Mouse (Mus musculus): Measurements from ENCODE around the gene Csrnp3. TPM values are rescaled to one million over a fixed set of nuclear protein-coding genes. Genes with fewer than 3 reads are reported as not detected.

The Csrnp3 gene
- total and polyA plus RNA-seq, 3 experiments, result 0.12 to 1.0 (median 0.17) TPM

DNA sequence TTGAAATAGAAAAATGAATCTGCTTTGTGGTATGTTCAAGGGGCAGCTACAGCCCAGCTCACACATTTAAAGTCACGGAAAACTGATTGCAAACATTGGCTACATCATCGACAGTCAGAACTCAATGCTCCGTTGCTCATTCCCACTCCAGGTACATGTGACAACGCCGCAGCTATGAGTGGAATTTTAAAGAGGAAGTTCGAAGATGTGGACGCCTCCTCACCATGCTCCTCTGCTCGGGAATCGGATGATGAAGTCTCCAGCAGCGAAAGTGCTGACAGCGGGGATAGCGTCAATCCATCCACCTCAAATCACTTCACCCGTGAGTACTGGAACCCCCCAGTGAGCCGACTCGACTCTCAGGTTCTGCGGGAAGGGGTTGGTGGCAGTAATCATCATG is 103.2 kb downstream of the Csrnp3 start:
- DNase-seq, result no peak

DNA sequence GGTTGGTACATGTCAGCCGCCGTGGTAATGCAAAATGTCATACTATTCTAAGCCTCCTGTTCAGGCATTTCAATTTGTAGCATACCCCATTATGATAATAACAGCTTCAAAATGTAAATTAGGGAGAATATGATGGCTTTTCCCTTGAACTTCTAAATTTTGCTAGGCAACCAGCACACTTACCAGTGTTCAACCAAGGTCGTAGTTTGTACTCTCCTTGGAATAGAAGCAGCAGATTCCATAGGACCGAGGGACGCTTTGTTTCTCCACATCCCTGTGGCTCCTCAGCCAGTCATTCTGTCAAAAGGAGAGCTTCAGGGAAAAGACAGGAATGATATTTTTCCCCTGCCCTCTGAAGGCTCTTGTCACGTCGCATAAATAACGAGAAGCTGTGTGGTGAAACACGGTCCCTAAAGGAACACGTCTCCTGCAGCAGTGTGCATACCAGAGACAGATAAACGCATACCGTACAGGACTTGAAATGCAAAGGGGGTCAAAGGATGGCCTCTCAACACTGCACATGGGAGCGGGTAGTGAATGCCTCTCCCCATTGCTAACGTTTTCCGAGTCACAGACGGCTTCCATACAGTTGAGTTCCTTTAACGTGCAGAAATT is 108.3 kb downstream of the Csrnp3 start:
- no peak for DNase-seq

DNA sequence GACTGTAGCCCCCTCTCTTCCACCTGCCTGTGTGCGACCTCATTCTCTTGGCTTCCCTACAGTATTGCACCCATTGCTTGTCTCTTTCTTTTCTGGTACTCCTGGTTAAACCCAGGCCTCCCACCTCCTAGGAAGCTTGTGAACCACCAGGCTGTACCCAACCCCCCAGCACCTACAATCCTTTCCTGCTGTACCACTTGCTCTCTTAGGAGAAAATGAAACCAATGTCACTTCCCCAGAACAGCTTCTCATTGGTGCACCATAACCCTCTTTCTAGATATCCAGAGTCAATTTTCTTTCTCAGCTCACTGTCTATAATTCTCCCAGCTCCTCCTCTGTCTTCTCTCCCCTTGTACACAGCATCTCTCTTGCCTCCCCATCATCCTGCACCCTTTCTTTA is 110.2 kb downstream of the Csrnp3 start:
- no peak for DNase-seq

DNA sequence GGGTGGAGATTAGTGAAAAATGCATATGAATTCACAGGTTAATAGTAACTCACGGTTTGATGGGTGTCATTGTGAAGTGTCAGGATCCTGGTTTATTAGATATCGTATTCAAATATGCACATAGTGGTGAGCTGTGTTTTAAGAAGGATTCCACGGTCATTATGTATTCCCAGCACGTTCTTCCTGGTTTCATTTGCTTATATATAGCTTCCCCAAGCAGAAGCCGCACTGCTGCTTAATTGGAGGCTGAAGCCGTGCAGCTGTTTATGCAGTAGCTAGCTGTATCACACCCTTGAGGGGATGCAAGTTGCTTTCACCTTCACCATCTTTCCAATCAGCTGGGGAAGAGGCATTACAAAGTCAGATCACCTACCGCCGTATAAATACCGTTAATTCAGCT is 111.2 kb downstream of the Csrnp3 start:
- DNase-seq, result no peak

DNA sequence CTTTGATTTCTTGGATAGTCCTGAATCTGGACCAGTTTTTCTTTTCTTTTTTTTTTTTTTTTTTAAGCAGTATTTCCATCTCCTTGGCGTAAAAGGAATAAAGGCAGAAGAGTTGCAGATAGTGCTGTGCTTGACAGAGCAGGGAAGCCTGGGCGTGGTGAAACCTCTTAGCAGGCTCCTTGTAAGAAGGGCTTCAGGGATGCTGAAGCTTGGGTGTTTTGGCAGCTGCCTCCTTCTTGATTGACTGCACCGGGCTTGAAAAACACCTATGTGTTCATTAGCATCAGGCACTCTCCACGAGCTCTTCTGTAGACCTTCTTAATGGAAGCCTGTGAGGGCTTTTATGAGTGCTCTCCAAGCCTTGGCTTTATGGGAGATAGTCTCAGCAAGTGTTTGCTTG is 117.9 kb downstream of the Csrnp3 start:
- no peak for DNase-seq

DNA sequence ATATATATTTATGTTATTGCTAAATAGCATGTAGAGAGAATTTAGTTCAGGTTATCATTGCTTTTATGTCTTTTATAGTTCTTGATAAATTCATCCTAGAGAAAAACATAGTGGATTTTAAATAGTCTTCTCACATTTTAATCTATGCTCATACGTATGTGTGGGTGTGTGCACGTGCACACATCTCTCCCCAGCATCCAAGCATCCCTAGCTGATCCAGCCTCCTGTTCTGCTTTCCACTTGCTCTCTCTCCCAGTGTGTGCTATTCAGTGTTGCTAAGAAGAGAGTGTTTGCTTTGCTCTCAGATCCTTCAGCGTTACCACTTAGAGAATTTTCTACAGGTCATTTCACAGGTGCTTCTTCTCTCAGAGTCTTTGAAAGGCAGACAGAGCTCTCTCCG is 123.2 kb downstream of the Csrnp3 start:
- no peak for DNase-seq

DNA sequence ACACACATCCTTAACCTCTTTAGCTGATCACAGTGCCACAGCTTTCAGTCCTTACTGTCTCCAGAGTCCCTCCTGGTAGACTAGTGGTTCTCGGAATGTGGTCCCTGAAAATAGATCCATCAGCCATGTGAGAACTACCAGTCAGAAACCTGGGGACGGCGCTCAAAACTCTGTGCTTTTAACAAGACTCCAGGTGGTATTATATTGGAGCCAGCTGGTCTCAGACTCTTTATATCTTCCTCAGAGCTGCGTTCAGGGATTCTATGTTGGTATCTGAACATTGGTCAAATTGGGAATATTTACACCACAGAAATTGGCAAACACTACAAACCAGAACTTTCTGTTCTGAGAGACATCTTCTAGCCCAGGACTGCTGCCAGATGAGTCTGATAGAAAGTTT is 128.3 kb downstream of the Csrnp3 start:
- no peak for DNase-seq

DNA sequence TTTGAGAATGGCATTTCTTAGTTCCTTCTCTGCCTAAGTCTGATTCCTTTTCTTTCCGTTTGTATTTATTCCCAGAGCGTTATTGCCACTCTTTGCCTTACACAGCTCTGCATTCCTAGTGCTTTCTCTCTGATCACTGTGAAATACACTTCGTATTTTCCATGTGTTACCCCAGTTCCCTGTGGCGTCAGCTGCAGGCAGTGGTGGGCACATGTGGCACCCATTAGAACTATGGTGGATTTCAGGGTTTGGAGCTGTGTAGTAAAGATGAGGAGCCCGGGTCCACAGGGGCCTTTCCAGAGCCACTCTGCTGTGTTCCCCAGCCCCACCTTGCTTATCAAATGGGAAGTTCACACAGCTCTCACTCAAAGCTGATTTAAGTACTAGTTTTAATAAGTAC is 129.8 kb downstream of the Csrnp3 start:
- DNase-seq, result no peak

DNA sequence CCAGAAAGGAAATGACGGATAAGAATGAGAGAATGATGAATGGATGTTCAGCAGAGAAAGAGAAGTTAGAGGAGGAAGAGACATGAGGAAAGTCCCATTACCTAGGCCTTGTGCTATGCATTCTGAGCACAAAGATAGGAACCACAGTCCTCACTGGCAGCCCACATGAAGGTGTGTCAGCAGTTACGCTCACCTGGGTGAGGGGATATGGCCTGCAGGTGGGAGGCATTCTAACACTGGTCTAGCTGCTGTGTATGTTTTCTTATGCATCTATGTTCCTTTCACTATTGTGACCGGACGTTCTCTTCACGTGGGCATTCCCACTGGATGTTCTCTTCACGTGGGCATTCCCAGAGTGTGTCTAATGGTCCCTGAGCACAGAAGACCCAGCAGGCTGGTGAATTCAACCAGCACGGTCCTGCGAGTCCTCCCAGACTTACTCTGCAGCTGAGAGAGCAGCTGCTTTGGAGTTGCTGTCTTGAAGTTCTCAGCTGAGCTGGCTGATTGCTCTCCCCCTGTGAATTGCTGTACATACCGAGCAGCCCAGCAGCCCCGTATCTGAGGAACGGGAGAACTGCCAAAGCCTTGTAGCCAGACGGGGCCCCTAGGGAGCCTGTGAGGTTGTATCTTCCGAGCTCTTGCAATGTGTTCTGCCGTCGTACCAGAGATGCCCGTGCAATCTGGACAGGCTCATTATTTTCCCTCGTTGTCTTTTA is 133.9 kb downstream of the Csrnp3 start:
- no peak for DNase-seq

DNA sequence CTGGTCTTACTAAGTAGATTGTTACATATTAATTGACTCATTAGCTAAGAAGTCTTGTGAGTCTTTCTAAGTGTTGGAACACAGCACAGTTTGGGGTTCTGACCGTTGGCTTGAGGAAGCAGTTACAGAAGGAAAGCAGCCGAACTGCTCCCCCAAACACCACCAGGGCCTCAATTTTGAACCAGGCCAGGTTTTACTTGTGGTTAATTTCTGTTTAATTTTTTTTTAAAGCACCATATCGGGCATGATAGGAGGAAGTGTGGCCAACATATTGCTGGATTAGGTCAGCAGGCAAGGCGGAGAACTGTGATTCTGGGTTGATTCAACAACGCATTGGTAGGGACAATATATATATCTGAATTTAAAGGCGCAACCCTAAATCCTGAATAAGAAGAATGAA is 135.9 kb downstream of the Csrnp3 start:
- no peak for DNase-seq

DNA sequence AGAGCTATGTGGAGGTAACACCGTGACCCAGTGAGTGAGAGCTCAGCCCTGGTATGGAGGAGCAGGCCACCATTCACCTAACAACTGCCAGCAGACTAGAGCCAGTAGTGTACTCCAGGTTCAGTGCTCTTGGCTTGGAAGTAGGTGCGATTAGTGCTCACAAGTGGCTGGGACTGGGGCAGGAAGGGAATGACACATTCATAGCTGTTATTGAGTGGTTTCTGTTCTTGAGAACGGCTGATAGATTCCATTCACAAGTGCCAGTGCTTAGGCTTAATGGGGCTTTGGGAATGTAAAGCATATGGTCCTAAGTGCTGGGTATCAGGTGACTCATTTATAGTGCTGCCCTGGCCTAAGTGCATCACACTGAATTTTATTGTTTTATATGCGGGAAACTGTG is 136.4 kb downstream of the Csrnp3 start:
- no peak for DNase-seq

DNA sequence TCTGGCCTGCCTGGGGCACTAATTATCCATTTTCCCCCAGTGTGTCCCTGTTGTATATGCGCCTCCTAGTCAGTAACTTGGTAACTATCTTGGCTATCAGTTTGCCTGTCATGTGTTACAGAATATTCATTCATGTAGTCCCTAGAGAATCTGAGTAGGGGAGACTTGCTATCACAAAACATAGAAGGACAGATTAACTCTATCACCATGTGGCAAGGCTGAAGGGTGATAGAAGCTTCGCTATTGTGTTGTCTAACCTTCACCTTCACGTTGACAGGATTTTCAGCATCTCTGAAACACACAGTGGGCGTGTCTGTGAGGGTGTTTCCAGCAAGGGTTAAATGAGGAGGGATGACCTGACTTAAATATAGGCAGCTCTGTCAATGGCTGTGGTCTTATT is 140.1 kb downstream of the Csrnp3 start:
- DNase-seq, result no peak

DNA sequence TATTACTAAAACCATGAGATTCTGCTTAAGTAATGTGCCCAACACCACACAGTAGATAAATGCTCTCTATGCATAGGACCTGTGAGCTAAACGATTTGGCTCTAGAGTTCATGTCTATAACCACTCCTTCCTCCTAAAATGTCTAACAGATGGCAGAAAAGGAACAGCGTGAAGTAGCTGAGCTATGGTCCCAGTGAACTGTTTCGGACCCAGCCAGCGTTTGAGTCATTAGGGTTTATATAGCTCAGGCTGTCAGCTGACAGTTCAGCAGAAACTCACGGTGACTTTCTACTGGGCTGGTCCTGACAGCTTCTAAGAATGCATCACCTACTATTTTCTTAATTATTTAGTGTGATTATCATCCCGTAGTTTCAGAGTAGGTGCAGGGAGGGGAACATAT is 141.5 kb downstream of the Csrnp3 start:
- DNase-seq, result no peak

DNA sequence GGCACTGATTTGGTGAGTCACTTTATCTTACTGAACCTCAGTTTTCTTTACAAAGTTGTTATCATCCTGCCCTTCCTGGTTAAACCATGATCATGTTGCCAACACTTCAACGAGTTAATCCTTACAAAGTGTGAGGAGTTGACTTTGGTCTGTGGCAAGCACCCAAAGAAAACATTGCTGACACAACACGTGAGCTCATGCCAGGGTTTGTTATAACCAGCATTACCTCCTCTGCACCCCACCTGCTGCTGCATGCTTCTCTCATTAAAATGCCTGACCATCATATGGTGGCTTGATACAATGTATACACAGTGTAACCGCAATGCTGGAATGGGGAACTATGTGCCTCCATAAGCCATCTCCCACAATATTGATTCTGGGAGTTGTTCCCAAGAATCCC is 142.0 kb downstream of the Csrnp3 start:
- no peak for DNase-seq

DNA sequence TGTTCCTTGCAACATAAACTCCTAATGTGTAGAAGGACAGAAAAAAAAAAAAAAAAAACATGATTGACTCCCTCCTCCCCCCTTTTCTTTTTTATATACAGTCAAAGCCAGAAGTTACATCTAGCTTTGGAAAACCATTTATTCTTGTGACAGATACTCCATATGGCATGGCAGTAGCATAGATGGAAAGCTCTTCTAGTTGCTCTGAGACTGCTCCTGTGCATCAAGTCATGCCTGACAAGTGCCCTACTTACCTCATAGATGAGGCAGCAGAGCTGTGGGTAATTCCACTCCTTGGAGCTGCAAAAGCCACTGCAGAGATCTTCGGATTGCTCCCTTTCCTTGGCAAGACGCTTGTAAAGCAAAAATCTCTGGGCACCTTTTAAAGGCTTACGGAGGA is 143.2 kb downstream of the Csrnp3 start:
- DNase-seq, result no peak

DNA sequence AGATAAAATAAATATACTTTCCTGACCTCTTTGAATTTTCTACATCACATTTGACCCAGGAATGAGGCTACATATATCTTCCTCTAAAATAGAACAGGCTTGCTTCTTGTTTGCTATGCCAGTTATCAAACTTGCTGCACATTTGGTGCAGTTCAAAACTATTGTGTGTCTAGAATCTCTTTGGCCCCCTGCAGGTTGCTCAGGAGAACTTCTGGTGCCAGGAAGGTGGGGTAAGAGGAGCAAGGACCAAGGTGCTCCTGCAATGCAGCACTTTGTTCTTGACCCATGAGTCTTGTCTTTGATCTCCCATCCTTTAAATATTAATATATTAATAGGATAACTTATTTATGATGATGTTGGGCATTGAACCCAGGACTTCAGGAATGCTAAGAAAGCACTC is 144.5 kb downstream of the Csrnp3 start:
- DNase-seq, result no peak

DNA sequence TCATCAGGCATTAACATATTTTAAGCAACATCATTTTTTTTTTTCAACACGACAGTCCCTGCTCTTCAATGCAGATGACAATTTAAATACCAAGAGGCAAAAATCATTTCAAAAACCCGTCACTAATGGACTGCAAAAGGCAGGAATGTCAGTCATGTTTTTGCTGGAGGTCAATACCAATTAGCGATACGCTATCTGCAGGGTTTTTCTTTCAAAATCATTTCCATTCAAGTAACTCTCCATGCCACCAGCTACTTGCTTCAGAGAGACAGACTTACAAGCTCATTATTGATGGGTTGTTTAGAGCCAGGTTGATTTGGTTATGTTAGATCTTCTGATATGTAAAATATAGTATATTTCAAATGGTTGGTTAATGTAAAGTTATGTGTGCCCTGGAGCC is 145.2 kb downstream of the Csrnp3 start:
- no peak for DNase-seq

DNA sequence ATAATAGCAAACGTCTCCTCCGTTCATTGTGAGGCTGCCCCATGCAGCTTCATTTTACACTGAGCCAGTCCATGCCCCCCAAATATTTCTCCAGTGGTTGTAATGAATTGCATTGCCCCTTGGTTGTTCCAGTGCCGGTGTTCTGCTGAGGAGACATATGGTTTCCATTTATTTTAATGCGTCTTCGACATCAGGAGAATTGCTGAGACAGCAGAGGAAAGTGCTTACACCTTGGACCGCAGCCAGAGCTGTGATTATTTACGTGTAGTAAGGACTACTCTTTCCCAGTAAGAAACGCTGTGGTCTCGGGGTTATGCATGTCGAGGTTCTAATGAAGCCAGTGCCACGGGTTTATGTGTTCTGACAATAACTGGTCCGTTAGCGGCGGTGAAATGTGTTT is 147.8 kb downstream of the Csrnp3 start:
- DNase-seq, result no peak

DNA sequence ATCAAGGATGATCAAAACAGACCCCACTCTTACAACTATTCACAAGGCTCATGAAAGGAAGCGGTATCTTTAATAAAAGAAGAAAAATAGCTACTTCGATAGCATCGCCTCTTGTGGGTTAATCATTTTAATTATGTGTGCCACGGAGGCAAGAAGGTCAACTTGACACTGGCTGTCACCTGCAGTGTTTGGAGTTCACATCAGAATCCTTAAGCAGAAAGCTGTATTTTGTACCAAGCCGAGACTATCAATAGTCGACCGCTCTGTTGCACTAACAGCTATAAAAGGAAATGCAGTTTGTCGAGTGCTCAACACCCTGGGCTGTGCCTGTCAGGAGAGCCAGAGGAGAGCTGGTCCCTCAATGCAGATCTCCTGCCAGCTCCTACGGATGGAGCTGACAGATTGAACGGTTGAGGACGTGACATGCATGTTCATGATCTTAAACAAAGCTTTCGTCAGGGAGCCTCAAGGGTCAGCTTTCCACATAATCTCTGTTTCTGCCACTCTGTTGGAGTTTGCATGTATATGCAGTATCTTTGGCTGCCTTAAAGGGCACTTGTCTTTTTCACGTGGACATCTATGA is 149.4 kb downstream of the Csrnp3 start:
- DNase-seq, result no peak

DNA sequence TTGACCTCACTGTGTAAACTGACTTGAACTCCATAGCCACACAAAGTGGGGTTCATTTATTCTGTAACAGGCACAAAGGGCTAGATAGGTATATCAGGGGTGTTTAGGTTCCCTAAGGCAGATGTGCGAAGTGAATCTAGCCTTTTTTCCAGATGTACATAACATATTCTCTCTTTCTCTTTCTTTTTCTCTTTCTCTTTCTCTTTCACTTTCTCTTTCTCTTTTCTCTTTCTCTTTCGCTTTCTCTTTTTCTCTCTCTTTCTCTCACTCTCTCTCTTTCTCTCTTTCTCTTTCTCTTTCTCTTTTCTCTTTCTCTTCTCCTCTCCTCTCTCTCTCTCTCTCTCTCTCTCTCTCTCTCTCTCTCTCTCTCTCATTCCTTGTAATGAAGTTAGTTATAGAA is 153.2 kb downstream of the Csrnp3 start:
- no peak for DNase-seq

DNA sequence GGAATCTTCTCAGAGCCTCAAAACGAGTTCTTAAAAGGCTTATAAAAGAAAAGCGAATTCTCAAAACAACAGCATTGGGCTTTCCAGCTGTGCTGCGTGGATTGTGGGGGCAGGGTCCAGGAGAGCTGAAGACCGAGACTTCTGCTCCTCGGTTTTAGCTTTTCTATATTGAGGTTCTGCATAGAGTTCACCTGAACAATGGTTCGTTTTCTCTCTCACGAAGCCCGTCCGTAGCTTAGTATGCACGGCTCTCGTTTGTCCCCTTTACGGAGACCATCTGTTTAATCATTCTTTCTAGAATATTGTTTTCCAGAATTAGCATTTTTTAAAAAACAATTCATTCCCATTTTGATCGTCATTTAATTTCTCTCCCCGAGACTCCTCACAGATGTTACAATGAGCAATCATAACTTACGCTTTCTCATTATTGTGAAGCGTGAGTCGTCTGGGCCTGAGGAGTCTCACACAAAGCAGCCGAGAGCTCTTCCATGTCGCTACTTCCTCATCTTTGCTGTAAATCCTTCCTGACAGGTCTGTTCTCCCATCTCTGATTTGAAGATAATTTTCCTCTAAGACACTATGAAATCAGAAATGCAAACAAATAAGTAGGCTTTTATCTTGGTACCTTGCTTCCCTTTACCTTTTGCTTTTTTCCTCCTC is 163.6 kb downstream of the Csrnp3 start:
- no peak for DNase-seq

DNA sequence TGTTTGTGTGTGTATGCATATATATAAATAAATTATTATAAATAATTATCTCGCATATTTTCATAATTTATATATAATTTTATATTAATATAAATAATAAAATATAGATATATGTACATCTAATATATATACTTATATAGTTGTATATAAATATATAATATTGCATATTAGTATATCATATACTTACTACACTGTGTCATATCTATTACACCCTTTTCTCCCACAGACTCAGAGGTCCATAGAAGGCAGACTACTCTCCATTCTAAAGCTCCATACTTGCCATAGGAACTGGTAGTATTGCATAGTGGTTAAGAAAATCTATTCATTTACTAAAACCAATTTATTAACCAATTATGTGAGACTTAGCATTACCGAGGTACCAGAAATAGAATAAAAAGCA is 164.1 kb downstream of the Csrnp3 start:
- no peak for DNase-seq

DNA sequence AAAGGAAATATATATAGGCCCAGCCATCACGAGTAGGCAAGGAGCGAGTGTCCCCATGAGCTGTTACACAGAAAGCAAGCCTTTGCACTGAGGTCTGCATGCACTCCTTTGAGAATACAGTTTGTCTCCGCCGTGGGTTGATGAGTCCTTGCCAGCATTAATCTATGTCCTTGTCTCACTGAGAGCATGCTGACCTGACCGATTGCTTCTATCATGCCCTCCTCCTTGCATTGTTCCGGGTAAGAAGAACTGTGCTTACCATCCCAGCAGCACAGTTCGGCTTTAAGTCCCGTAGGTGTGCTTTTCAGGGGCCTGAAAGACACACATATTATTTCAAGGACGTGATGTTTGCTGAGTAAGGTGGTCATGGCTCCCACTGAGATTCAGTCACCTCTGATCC is 173.1 kb downstream of the Csrnp3 start:
- DNase-seq, result no peak
